Mouse (Mus musculus) layer of hippocampus, adult 8-10 months (tissue): Measurements from ENCODE around the gene Rinl. TPM values are rescaled to one million over a fixed set of nuclear protein-coding genes. Genes with fewer than 3 reads are reported as not detected.
A peak's percentile ranks its signal among the peaks of the same experiment; 100 is the strongest.

Source experiments
- DNase-seq, 2 experiments: peaks; one replicate each; pipeline ENCODE4 v3.0.0; 2022; ENCODE audit warnings: low spot score in 2 of 2
- total RNA-seq, 4 experiments: library from RNA; stranded (reverse); gene quantifications; 2 replicates each; pipeline ENCODE4 v1.2.4; 2022

Gene Rinl
- 1 to 10 TPM; 2.5 to 5.3 (median 3.8) TPM for total RNA-seq

DNA sequence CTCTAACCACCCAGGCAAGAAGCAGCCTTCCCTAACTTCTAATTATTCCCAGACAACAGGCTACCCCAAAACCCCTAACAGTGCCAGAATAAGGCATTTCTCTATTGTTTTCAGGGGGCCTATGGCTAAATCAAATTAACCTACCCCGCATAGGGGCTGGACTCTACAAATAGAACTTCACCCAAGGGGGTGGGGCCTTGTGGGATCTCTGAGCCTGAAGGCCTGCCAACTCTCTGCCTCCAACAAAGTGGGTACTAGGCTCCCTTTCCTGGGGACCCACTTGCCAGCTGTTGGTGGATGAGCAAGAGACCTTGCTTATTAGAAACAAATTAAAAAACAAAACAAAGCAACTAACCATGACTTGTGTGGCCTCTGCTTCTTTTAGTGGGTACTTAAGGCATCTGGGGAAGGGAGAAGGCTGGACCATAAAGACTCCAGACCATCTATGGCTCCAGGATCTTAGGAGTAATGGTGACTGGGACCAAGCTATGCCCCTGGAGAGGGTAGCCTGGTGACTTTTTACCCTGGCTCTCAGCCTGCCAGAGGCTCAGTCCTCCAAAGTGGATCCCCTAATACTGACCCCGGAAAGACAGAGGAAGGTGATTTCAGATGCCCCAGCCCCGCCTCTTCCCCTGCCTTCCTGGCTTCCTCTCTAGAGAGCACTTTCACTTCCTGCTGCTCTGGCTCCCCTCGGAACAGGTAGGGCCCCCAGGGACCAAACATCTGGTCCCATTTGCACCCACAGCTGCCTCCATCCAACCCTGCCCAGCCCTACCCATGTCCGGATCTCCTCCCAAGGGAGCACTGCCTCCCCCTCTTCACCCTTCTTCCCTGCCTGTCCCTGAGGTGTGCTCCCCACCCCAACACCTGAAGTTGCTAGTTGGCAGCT lies at the start of gene Rinl:
Gene Rinl, plus strand, starts transcription at position 663 of the 889 bp plus-strand sequence.
- no peak for DNase-seq

DNA sequence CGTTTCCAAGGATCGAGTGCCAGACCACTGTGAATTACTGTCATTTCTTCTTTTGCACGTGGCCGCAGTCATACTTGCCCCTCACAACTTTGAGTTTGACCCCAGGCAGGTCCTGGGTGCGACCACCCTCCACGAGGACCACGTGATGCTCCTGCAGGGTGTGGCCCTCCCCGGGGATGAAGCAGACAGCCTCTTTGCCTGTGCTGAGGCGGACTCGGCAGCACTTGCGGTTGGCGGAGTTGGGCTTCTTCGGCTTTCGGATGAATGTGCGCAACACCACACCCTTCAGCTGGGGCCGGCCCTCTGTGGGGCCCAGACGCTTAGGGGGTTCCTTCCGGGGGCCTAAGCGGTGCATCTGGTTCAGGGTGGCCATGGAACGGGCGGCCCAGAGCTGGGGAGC lies 48.9 kb upstream of the Rinl start:
- DNase-seq = no peak

DNA sequence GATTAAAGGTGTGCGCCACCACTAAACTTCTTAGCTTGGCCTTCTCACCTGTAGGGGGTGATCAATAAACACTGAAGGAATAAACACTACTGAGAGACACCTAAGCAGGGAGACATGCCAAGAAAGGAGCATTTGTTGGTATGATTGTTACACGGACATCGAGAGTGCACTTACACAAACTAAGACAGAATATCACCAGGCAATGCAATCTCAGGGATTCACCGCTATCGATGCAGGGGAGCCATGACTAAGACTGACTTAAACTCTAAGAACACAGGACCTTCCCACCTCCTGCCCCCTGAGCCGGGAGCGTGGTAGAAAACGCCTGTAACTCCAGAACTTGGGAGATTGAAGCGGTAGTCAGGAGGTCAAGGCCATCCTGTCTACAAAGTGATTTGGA lies 47.8 kb upstream of the Rinl start:
- DNase-seq = no peak

DNA sequence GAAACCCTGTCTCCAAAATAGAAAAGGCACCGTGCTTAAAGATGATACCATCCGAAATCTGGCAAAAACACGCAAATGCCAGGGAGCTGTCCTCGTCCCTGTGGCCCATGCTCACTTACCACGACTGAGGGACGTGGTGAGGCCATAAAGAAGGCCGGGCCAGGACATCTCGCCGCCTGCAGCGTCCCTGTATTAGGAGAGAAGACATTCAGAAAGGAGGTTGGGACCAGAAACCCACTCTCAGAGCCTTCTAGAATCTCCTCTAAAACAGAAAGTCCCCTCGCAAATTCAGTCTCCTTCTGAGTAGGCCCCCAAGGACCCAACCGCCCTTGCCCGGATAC lies 47.4 kb upstream of the Rinl start:
- DNase-seq = no peak

DNA sequence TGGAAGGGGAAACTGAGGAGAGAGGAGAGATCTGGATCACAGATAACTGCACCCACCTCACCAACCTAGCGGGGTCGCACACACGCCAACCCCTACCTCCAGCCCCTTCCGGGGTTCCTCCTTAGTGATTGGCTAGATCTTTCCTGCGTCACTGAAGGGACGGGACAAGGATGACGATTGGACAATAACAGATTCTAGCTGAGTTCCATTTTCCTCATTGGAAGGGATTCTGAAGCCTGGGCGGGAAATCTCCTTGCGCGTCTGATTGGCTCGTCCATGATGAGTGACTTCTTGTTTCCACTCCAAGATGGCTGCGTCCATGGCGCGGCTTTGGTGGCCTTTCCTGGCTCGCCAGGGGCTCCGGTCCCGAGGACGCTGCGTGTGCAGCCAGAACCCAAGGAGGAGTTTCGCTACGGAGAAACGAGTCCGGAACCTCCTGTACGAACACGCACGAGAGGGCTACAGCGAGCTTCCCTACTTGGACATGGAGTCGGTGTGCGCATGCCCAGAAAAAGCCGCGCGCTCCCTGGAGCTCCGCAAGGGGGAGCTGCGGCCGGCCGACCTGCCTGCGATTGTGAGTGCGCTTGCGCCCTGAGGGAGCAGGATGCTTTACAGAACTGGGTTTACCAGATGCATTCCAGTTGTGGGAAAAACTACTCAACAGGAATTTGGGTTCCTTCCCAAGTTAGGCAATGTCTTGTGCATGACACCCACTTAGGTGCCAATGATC lies 46.9 kb upstream of the Rinl start, which contains the start of the genes Mrps12 and Sars2:
Gene Mrps12, minus strand, starts transcription at position 112 of the 730 bp plus-strand sequence.
Gene Sars2, plus strand, starts transcription at position 284 of the 730 bp plus-strand sequence.
- peak; percentile 98 for DNase-seq

DNA sequence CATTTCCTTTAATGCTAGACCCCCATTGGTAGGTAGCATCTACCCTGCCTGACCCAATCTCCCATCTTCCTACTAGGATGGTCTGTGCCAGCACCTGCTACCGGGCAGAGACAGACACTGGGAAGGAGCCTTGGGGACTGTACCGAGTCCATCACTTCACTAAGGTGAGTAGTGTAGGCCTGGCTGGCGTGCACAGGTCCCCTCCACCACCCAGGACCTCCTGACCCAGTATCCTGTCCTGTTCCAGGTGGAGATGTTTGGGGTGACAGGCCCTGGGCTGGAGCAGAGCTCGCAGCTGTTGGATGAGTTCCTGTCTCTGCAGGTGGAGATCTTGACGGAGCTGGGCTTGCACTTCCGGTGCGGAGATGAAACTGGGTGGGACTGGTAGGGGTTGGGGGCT lies 38.8 kb upstream of the Rinl start:
- no peak for DNase-seq

DNA sequence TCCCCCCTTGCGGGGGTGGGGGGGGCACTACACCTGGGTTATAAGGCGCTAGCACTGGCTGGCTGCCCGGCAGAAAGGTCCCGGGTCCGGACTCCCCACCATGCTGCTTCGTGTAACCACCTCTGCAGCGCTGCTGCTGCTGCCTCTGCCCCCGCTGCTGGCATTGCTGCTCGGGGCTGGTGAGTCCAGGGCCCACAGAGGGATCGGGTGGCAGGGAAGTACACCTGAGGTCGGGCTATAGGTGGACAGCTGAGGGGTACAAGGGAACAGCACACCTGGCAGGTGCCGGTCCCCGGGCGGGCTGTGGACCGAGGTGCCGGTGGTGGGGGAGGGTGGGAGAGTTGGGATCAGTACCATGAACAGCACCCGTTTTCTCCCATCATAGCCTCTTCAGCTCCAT lies 32.7 kb upstream of the Rinl start, which contains the start of gene Ccer2:
Gene Ccer2, plus strand, starts transcription at position 96 of the 400 bp plus-strand sequence.
- no peak for DNase-seq

DNA sequence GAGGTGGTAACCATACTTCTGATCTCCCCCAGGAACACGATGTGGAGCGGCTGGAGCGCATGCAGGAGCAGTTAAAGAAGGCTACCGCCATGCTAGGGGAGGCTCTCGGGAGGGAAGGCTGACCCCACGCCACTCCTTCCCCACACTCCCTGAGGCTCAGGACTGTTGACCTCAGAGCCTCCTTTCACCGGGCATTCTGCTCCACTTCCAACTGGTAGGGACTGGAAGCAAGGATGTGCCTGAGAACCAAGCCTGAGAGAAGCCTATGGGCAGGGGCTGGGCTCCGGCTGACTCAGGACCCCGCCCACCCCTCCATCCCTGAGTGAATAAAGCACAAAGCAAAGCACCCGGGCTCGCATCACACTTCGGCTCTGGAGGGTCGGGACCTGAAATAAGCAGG lies 30.1 kb upstream of the Rinl start:
- no peak for DNase-seq

DNA sequence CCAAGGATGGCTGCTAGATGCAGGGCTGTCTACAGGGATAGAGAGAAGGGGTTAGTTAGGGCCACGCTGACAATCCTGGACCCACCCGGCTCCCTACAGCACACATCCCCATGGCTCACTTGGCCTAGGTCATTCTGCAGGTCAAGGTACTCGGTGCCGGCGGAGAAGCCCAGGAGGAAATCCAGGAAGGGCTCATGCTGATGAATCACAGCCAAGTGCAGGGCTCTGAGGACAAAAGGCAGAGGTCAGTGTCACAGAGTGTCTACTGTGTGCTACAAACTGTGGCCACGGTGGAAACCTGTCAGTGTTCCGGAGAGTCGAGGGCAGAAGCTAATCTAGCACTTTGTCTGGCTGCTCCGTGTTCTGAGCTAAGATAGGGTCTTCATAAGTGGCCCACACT lies 26.9 kb upstream of the Rinl start:
- DNase-seq = no peak

DNA sequence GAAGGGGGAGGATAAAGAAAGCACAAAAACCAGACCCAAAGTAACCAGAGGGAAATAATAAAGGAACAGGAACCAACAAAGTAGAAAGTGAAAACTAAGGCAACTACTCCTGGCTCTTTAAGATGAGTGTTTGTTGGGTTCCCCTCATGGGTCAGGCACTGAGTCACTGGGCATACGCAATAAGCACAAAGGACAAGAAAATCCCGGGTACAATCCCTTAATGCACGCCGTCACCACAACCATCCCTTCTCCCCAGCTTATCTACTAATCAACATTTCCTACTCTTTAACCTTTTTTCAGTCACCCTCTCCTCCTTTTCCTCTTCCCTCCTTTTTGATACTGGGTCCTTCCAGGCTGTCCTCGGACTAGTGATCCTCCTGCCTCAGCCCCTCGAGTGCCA lies 23.6 kb upstream of the Rinl start:
- DNase-seq = no peak

DNA sequence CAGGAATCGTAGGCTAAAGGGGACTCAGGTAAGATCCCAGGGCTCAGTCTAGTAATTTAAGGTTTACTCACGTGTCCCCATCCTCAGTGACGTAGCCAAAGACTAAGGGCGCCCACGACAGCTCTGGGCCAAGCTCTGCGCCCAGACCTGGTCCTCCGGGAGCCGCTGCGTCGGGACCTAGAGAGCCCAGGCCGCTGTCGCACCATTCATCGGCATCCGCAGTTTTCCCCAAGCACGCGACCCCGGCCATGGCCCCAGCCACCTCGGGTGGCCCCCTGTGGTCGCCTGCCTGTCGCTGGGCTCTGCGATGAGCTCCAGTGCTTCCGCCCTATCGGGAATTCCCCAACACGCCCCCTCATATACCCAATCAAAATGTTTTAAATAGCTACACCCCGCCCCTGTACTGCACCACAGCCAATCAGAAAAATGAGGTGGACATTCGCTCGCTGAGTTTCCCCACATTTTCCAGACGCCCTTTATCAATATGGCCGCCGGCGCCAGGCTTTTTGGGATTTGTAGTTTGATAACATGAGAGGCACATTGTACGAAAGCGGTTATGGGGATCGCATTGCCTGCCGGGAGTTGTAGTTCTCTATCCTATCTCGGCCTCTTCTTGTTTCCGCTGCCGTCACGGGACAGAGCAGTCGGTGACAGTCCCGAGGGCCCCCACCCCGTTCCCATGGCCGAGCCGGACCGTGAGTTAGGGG lies 22.4 kb upstream of the Rinl start, which contains the start of gene Sirt2:
Gene Sirt2, plus strand, starts transcription at position 563 of the 707 bp plus-strand sequence.
- DNase-seq = peak; percentile 99

DNA sequence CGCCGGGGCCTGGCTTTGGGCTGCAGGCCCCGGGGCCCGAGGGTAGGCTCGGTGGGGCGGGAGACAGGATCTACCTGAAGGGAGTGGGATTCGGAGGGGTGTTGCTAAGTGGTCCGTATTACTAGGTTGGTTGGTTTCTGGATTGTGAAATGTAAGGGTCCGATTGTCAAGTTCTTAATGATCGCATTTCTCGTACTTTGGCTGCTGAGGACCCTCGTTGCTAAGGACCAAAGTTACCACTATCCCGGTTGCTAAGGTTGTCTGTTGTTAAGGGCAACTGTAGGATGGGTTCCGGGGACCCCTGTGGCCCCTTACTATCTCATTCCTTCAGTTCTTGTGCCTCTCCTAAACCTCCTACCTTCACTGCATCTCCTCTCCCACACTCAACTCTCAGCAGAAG lies 21.9 kb upstream of the Rinl start:
- DNase-seq = no peak

DNA sequence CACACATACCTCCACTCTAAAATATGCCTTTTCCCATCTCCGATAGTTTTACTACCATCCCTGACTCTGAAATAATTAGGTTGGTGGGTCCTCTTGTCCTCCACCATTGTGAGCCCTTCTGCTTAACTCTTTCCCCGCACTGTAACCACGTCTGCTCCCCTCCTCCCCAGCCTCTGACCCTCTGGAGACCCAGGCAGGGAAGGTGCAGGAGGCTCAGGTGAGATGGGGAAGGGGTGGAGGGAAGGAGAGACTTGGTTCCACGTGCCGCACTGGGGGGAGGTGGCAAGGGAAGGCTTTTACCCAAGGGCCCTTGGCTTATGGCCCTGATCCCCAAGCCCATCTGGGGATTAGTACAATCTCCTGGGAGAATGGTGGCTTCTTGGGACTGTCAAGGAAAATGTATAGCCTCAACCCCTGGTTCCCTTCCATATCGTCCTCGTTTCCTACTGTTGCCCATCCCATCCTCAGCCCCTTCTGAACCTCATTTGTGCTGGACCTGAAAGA lies 21.3 kb upstream of the Rinl start, which contains the start of gene Nfkbib:
Gene Nfkbib, minus strand, starts transcription at position 51 of the 504 bp plus-strand sequence.
- no peak for DNase-seq

DNA sequence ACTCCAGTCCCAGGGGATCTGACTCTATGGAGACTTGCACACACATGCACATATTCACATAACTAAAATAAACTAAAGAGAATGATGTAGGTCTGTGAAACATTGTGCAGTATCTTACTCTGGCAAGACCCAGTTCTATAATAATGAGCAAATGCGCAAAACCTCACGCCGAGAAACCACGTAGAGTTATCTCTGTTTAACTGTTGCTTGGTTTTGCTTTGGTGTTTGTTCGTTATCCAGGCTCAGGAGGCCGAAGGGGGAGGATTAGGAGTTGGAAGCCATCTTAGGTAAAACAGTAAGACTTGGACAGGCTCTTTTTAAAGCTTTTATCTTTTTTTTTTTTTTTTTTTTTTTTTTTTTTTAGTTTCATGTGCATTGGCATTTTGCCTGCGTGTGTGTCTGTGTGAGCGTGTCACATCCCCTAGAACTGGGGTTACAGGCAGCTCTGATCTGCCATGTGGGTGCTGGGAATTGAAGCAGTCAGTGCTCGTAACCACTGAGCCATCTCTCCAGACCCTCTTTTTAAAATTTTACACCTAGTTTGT lies 19.3 kb upstream of the Rinl start:
- no peak for DNase-seq

DNA sequence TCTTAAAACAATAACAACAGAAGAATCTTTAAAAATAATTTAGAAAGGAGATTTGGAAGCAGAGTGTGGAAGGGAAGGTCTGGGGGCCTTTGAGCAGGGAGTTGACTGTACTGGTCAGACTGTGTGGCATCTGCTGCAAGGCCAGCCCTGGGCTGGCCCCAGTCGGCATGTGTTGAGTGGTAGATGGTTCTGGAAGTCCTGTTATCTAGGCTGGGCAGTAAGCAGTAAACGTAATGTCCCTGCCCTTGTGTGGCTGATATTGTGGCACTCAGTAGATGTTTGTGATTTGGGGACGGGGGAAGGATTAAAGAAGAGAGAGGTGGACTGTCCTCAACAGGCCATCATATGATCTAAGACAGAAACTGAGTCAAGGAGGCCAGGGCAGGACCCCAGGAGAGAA lies 18.5 kb upstream of the Rinl start:
- no peak for DNase-seq

DNA sequence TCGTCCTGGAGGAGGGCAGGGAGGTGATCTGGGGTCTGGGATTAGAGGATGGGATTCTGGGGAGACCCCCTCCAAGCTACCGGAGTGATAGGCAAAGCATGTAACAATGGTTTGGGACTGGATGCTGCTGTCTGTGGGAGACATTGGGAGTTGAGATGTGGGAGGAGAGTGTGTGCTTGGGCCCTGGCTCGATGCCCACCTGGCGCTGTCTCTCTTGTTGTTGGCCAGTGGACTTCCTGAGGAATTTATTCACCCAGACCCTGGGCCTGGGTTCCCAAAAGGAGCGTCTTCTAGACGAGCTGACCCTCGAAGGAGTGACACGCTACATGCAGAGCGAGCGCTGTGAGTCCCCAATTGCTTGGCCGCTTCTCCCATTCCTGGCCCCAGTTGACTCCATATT lies 16.9 kb upstream of the Rinl start:
- no peak for DNase-seq

DNA sequence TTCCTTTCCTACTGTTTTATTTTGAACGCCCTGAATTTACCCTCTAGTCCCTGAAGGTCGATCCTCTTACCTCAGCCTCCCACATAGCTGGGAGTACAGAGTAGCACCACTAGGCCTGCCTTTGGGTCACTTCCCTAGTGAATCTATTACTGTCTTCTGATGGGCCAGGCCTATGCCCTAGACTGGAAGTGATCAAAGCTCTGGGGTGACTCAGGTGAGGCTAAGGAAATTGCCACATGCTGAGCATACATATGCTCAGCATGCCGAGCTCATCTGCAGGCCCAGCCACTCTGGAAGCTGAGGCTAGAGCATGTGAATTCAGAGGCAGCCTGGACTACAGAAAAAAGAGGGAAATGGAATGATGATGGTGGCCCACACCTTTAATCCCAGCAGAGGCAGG lies 15.6 kb upstream of the Rinl start:
- DNase-seq = no peak

DNA sequence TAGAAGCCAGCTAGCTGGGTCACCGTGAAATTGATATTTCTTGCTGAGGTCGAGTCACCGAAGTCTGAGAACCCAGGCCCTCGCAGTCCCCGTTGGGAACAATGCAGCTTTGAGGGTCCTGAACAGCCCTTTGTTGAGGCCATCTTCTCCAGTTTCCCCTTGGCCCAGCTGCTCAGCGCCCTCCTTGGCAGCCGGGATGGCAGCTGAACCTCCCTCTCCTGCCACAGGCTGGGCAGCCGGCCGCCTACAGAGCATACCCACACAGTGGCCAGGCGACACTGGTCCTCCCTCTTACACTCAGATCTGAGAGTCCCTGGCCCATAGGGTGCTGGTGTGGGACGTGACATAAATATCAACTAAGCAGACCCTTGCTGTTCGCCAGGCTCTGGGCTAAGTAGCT lies 14.6 kb upstream of the Rinl start:
- DNase-seq = no peak

DNA sequence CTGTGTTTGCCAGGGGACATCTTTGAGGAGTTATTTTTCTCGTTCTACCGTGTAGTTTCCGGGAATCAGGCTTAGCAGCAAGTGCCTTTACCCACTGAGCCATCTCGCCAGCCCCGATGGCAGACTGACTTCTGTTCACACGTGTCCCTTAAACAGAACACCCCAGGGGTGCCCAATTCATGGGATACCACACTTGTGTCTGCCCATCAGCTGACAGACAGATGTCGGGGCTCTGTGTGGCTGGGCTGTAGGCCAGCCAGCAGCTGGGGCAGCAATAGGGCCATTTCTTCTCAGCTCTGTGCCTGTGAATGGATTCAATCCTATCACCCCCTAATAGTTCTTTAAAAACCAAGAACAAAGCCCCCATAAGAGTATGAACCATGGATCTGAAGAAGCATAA lies 13.6 kb upstream of the Rinl start:
- DNase-seq = no peak

DNA sequence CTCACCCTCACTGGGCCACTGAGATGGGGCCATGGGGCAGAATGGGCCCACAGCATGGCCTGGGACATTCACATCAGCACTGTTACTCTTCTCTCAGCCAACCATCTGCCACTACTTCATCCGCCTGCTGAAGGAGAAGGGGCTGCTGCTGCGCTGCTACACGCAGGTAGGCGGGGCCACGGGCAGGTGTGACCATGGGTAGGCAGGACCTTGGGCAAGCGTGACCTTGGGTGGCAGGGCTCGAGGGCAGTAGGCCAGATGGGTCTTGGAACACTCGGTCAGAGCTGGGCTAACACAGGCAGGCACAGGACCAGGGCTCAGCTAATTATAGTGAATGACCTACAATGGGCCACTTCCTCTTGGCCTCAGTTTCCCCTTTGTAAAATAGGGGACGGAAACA lies 9.9 kb upstream of the Rinl start:
- DNase-seq = no peak

DNA sequence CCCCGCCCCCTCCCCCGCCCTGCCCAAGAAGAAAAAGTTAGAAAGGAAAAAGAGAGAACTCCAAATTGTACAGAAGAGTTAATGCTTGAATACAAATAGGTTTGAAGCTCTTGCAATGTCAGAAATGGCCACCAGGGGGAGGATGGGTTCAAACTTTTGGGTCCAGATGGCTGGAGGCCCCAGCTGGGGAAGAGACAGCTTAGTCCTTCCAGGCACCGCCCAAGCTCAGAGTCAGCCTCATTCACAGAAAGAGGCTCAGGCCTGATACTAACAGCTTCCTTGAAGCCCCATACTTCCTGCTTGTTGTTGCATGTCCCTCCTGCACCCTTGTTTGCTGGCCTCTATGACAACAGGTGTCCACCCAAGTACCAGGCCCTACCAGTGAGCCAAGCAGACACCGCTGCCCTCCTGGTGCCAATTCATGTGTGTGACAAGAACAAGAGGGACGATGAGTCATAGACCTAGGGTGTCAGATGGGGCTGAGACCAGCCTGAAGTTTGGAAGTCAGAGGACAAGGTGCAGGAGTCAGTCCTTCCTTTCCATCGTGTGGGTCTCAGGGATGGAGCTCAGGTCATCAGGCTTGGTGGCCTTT lies 8.6 kb upstream of the Rinl start:
- DNase-seq = peak; percentile 82 to 93
